Mouse (Mus musculus): ENCODE measurements around the gene Slc22a18. TPM values are rescaled to one million over a fixed set of nuclear protein-coding genes. Genes with fewer than 3 reads are reported as not detected.

The Slc22a18 gene
- 9.2 and 11.7 TPM in 2 replicates for polyA plus RNA-seq (2015; fragmentation: Nextera tagmentation; extraction: Ambion mirVana)

DNA sequence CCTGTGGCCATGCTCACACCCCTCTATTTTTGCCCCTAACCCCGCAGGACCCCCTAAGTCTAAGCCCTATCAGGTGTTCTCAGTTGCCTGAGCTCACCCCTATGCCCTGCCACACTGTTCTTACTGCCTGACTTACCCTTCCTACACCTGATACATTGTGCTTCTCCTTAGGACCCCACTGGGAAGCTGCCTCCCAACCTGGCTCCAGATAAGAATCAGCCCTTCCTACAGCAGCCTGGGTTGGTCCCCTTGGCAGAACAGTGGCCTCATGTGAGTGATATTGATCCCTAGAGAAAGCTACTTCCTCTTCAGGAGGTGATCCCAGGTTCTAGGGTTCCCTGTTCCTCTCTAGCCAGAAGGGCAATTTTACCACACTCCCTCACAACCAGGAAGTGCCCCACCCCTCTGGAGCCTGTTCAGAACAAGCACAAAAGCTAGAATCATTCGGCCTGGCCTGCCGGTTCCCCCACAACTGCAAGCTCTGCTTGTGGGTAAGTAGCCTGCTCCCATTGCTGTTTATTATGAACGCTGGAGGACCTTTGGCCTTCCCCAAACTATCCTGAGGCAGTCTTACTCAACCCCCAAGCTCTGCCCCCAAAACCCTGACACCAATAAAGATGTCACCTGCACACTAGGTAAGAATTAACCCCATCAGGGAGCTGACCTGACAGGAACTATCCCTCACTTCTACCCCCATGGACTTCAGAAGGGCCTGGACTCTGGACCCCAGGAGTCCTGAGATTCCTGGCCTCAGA lies at the start of gene Slc22a18:
TSS of gene Slc22a18 (plus strand) at position 390 of the 755 bp plus-strand sequence.
- Histone ChIP-seq H3K4me1 (no peaks in the 10 kb centered on the region), H3K27me3 (replicated peaks) (no peaks in the 10 kb centered on the region), H3K36me3 (no peaks in the 10 kb centered on the region), H3K9ac (no peak within 1 kb of the TSS), H3K4me2 (peak within 1 kb of the TSS; percentile 42), H3K4me3 (replicated peaks) (peak within 1 kb of the TSS; percentile 12), H3K27ac (0 out of 2 replicates have a peak within 1 kb of the TSS, but pooled peaks have one; percentile 23), H3K9me3 (no peaks in the 10 kb centered on the region)
- ATAC-seq (ENCODE audit: insufficient read depth, low FRiP score, low read depth) = peak; percentile 60
- 26% methylated on average over 4 of the region's 4 CpGs for WGBS

DNA sequence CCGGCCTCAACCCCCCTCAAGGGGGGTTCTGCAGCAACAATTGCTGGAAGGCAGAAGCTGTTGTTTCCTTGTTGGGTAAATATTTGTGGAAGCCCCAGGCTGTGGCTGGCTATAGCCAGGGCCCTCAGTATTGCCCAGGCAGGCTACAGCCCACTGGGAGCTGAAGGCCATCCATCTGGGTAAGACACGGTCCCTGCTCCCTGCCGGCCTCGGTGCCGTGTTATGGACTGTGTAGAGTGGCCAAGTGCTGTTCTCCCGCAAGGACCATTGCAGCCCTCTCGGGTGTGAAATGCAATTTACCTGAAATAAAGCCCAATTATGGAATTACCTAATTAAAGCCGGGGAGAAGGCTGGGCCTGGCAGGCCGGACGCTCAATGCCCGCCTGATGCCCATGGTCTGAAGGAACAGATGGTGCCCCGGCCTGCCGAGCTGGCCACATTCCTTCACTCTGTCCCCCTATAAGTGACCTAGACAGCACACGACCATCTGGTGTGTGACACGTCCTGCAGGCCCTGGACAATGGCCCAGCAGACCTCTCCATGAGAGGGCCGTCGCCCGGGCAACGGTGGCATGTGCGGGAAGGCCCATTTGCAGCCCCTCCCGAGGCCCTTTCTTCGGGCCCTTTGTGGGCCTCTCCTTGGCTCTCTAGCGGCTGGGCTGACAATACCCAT lies 45.3 kb upstream of the Slc22a18 start:
- no peak overlapping the region for H3K4me2 ChIP-seq
- no peaks in the 10 kb centered on the region for H3K9me3 ChIP-seq
- no peak overlapping the region for H3K9ac ChIP-seq
- WGBS = 65% methylated on average over 23 of the region's 23 CpGs
- H3K36me3 ChIP-seq = no peaks in the 10 kb centered on the region
- no peak overlapping the region for H3K27ac ChIP-seq
- no peak for ATAC-seq (ENCODE audit: insufficient read depth, low FRiP score, low read depth)
- H3K27me3 ChIP-seq (replicated peaks) = no peaks in the 10 kb centered on the region
- peaks cover 12% of the 10 kb centered on the region; the same call in 1 of the 2 replicates for H3K4me1 ChIP-seq
- H3K4me3 ChIP-seq (replicated peaks) = no peak overlapping the region

DNA sequence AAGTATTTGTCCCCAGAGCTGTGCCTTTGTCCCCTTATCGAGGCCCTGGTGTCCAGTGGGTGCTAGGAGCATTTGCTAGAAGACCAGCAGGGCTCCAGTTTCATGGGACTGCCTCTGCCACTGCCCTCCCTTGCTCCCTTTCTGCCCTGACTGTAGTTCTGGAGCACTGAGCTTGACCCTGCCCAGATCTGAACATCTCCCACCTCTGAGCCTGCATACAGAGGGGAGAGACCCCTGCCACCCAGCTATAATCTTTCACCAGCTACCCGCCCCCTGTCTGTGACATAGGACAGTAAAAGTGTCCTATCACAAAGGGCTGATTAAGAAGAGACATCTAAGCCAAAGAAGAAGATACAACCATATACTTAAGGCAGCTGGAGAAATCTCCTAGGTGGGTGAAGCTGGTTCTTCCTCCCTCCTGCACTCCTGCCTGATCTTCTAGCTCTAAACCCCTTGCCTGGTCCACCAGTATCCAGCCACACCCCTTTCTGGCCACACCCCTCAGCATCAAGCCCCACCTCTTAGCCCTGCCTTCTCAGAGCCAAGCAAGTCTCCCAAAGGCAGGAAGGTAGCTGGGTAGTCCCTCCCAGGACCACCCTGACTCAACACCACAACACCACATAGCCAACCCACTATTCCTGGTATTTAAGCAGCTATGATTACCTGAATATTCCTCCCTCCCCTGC lies 44.6 kb upstream of the Slc22a18 start:
- Histone ChIP-seq H3K27ac (no peak overlapping the region), H3K36me3 (no peaks in the 10 kb centered on the region), H3K9ac (no peak overlapping the region), H3K27me3 (replicated peaks) (no peaks in the 10 kb centered on the region), H3K4me3 (replicated peaks) (no peak overlapping the region), H3K4me2 (no peak overlapping the region), H3K4me1 (peaks cover 12% of the 10 kb centered on the region; the same call in 1 of the 2 replicates), H3K9me3 (no peaks in the 10 kb centered on the region)
- WGBS = 65% methylated on average over 2 of the region's 2 CpGs
- no peak for ATAC-seq (ENCODE audit: insufficient read depth, low FRiP score, low read depth)

DNA sequence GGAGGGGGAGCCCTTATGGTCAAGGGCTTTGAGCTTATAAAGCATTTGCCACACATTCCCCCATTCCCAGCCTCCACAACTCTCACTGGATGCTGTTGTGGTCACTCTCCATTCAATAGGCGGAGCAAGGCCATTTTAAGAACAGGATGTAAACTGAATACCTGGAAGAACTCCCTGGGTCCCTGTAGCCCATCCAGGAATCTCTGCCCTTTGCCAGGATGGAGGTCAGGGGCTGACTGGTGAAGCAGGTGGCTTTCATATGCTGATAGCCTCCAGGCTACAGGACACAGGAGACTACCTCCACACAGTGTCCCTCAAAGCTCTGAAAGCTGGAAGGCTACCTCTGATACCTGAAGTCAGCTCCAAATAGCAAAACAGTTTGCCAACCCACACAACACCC lies 40.9 kb upstream of the Slc22a18 start:
- Histone ChIP-seq H3K9ac (no peak overlapping the region), H3K36me3 (no peaks in the 10 kb centered on the region), H3K27me3 (replicated peaks) (no peaks in the 10 kb centered on the region), H3K4me3 (replicated peaks) (no peak overlapping the region), H3K4me2 (no peak overlapping the region), H3K9me3 (no peaks in the 10 kb centered on the region), H3K27ac (no peak overlapping the region), H3K4me1 (peaks cover 16% of the 10 kb centered on the region)
- 89% methylated on average over 1 of the region's 1 CpGs for WGBS
- ATAC-seq (ENCODE audit: insufficient read depth, low FRiP score, low read depth) = no peak

DNA sequence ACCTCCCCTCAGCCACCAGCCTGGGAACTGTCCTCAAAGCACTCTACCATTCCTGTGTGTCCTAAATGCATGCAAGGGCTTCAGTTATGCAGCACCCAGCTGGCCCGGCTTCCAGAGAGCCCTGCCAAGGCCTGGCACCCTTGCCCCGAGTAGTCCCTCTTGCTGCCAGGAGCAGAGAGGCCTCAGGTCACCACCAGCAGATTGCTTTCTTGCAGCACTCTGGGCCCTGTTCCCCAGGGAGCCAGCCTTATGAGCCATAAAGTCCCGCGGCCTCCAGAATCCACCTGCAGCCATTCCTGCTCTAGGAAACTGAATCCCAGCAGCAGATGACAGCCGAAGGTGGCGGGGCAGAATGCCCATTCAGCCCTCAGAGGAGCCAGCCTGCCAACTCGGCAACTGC lies 40.2 kb upstream of the Slc22a18 start:
- no peak overlapping the region for H3K4me2 ChIP-seq
- no peak for ATAC-seq (ENCODE audit: insufficient read depth, low FRiP score, low read depth)
- no peaks in the 10 kb centered on the region for H3K27me3 ChIP-seq (replicated peaks)
- no peaks in the 10 kb centered on the region for H3K9me3 ChIP-seq
- WGBS = 73% methylated on average over 7 of the region's 7 CpGs
- no peaks in the 10 kb centered on the region for H3K36me3 ChIP-seq
- H3K9ac ChIP-seq = no peak overlapping the region
- H3K27ac ChIP-seq = no peak overlapping the region
- peaks cover 14% of the 10 kb centered on the region for H3K4me1 ChIP-seq
- H3K4me3 ChIP-seq (replicated peaks) = no peak overlapping the region

DNA sequence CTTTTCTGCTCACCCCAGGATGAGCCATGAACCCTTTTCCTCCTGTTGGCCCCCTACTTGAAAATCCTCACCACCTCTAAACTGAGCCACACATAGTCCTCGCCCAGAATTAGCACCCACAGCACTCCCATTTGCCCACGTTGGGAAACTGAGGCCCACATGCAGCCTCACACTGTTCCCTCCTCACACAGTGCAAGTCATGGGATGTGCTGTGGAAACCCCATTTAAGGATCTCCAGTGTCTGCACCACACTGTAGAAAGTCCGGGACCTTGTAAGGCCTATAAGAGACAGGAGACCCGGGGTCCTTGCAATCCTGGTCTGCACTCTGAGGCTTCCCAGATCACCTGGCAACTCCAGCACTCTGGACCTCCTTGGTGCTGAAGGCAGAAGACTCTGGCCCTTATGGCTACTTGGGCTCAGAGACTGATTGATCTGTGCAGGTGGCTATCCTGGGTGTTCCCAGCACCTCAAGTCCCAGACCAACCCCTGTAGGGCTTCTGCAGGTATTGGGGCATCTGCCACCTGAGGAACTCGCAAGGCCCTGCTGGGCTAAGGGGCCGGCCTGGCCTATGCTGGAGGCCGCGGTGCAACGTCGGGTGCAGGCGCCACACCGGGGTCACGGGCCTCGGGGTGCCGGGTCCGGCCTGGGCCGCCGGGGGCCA lies 36.2 kb upstream of the Slc22a18 start:
- peak overlapping the region; percentile 89 for H3K4me2 ChIP-seq
- H3K27me3 ChIP-seq (replicated peaks) = no peaks in the 10 kb centered on the region
- no peak overlapping the region for H3K27ac ChIP-seq
- H3K36me3 ChIP-seq = no peaks in the 10 kb centered on the region
- ATAC-seq (ENCODE audit: insufficient read depth, low FRiP score, low read depth) = peak; percentile 44; the same call in 1 of the 2 replicates
- H3K9ac ChIP-seq = peak overlapping the region; percentile 53
- H3K4me3 ChIP-seq (replicated peaks) = peak overlapping the region; percentile 49
- no peaks in the 10 kb centered on the region for H3K9me3 ChIP-seq
- H3K4me1 ChIP-seq = peaks cover 10% of the 10 kb centered on the region
- WGBS = 22% methylated on average over 18 of the region's 18 CpGs

DNA sequence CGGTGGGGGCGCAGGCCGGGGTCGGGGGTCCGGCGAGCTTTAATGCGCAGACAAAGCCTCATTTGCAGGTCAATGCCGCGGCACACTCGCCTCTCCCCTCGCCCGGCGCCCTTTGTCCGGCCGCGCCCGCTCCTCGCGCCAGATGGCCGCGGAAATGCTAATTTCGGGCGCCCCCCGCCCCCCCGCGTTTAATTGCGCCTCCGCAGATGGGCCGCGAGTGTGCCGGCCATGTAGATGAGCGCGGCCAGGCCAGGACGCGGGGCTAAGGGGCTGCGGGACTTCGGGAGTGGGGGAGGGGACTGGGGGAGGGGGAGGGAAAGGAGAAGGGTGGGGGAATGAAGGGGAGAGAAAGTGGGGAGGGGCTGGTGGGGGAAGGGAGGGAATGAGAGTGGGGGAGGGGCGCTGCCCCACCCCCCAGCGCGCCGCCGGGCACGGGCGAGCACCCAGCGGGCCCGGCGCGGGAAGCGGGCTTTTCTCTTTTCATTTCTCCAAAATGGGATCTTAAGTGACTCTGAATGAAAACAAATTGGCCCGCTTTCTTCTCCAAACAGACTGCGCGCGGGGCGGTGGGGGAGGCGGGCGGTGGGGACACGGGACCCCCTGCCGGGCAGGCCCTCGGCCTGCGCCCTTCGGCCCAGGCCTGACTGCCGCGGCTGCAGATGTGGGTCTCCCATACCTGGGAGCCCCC lies 35.5 kb upstream of the Slc22a18 start:
- peak overlapping the region; percentile 53 for H3K9ac ChIP-seq
- peak; percentile 19; the same call in 1 of the 2 replicates for ATAC-seq (ENCODE audit: insufficient read depth, low FRiP score, low read depth)
- 1% methylated on average over 60 of the region's 63 CpGs for WGBS
- H3K9me3 ChIP-seq = no peaks in the 10 kb centered on the region
- peak overlapping the region; percentile 89 for H3K4me2 ChIP-seq
- H3K27me3 ChIP-seq (replicated peaks) = no peaks in the 10 kb centered on the region; the same call in 1 of the 2 replicates
- H3K36me3 ChIP-seq = no peaks in the 10 kb centered on the region
- H3K4me3 ChIP-seq (replicated peaks) = peak overlapping the region; percentile 49
- H3K4me1 ChIP-seq = peaks cover 10% of the 10 kb centered on the region
- H3K27ac ChIP-seq = no peak overlapping the region

DNA sequence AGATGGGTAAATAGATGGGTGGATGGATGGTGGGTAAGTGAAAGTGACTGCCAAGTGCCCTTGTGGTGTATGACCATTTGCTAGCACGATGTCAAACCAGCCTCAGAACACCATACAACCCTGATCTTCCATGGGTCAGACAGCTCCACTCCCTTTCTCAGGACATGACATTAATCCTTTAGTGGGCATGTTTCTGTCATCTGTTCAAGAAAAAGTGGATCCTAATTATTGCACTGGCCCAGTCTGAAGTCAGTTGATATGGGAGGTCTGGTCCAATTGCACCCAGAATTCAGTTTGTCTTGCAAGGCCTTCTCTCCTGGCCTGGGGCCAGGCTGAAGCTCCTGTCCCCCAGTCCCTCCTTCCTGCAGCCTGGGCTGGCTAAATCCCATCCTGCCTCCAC lies 34.6 kb upstream of the Slc22a18 start:
- Histone ChIP-seq H3K36me3 (no peaks in the 10 kb centered on the region), H3K27ac (no peak overlapping the region), H3K4me2 (peak overlapping the region; percentile 89; the same call in 1 of the 2 replicates), H3K4me3 (replicated peaks) (no peak overlapping the region), H3K4me1 (peaks cover 10% of the 10 kb centered on the region), H3K9ac (no peak overlapping the region), H3K27me3 (replicated peaks) (no peaks in the 10 kb centered on the region; the same call in none of the 2 replicates), H3K9me3 (no peaks in the 10 kb centered on the region)
- WGBS = 70% methylated on average over 1 of the region's 1 CpGs
- ATAC-seq (ENCODE audit: insufficient read depth, low FRiP score, low read depth) = no peak

DNA sequence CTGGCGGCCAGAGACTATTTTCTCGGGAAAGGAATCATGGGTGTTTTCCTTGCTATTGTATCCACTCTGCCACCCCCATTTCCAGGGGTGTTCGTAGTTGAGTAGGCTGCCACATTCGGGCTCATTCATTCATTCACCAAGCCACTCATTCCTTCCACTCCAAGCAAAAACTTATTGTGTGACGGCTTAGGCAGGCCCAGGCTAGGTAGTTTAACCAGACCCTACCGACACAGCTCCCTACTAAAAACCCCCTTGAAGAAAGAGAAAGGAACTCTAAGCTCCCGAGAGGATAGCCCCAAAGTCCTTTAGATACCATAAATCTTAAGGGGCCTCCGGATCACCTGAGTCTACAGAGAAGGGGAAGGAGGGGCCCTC lies 29.0 kb upstream of the Slc22a18 start:
- Histone ChIP-seq H3K4me3 (replicated peaks) (no peak overlapping the region), H3K36me3 (no peaks in the 10 kb centered on the region), H3K27ac (no peak overlapping the region), H3K27me3 (replicated peaks) (peaks cover 11% of the 10 kb centered on the region), H3K9ac (no peak overlapping the region), H3K4me1 (peaks cover 13% of the 10 kb centered on the region), H3K4me2 (no peak overlapping the region), H3K9me3 (no peaks in the 10 kb centered on the region)
- WGBS = 56% methylated on average over 8 of the region's 8 CpGs
- ATAC-seq (ENCODE audit: insufficient read depth, low FRiP score, low read depth) = no peak

DNA sequence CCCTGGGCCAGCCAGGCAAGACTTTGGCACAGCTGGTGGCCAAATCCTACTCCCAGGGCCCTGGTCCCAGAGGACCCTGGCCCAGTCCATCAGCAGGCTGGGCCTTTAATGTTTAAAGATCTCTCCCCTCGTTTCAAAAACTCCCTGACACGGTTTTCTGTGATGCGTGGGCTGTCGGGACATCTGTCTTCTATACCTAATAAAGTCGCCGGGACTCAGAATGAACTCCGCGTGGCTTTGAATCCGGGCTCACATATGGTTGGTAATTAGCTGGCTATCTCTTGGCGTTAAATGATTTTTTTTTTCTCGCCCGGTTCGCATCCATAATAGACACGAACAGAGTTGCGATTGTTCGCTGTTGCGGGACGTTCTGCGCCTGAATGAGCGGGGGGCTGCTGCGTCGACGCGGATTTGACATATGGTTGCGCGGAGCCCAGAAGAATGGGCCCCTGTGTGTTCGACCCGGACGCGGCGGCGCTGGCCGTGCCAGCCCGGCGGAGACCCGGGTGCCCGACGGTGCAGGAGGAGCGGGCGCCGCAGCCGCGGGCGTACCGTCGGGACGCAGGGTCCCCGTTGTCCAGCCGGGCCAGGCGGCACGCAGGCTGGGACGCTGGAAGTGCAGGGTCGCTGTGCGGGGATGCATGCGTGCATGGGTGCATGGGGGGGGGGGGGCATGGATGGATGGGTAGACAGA lies 28.4 kb upstream of the Slc22a18 start:
- no peak for ATAC-seq (ENCODE audit: insufficient read depth, low FRiP score, low read depth)
- Histone ChIP-seq H3K36me3 (no peaks in the 10 kb centered on the region), H3K27me3 (replicated peaks) (peaks cover 11% of the 10 kb centered on the region), H3K4me1 (peaks cover 13% of the 10 kb centered on the region), H3K9ac (no peak overlapping the region), H3K4me3 (replicated peaks) (peak overlapping the region; percentile 35), H3K27ac (no peak overlapping the region), H3K9me3 (no peaks in the 10 kb centered on the region), H3K4me2 (peak overlapping the region; percentile 77)
- WGBS = 8% methylated on average over 55 of the region's 55 CpGs

All from stomach, embryonic 15.5 days (tissue).